ENCODE assay signal across 11 mouse cellular contexts in genomic region chr6:126404331-126405070, GRCm38 (mm10).
DNase-seq lines count a peak whose midpoint lies in the region; ATAC-seq and TF ChIP-seq lines count a peak whose summit lies in the region.
"Had no signal": no experiment of that assay in that cellular context is flagged by ENCODE, and none has a peak within 500 bp of the region (broad histone marks: within the 10 kb centered on the region; RNA-seq: fewer than 3 reads in every experiment).

No protein-coding gene starts in this region.

- no peaks in the 10 kb centered on the region for H3K4me1 ChIP-seq in lung, embryonic 14.5 days (ENCODE audit: insufficient read depth)
- H3K4me1 ChIP-seq: forebrain, embryonic 13.5 days had no signal

- no peak overlapping the region for H3K9ac ChIP-seq in lung, embryonic 14.5 days
- H3K9ac ChIP-seq: forebrain, embryonic 13.5 days had no signal

- 62% methylated on average over 12 of the region's 12 CpGs for WGBS in lung, embryonic 14.5 days

- H3K9me3 ChIP-seq in lung, embryonic 14.5 days (ENCODE audit: low read depth, low read length), result no peaks in the 10 kb centered on the region
- H3K9me3 ChIP-seq: forebrain, embryonic 13.5 days had no signal

- no peak overlapping the region for H3K4me3 ChIP-seq in lung, embryonic 14.5 days (ENCODE audit: low read depth, low read length)
- H3K4me3 ChIP-seq: forebrain, embryonic 13.5 days had no signal

- H3K27me3 ChIP-seq in lung, embryonic 14.5 days (ENCODE audit: insufficient read depth, low read length), result no peaks in the 10 kb centered on the region
- H3K27me3 ChIP-seq: forebrain, embryonic 13.5 days had no signal

- ATAC-seq in lung, embryonic 14.5 days (ENCODE audit: insufficient read depth), result peak; percentile 38; the same call in 1 of the 2 replicates
- ATAC-seq in megakaryocyte progenitor cell, adult 5-6 weeks (replicated peaks; ENCODE audit: poor library complexity), result no peak
- ATAC-seq in inflammation-experienced regulatory T-cells, adult 6 months, result no peak
- ATAC-seq: forebrain, embryonic 13.5 days had no signal

- no peak for TF ChIP-seq CTCF in lung, embryonic 14.5 days (IDR thresholded peaks at IDR 0.05; ENCODE audit: low read depth)

- DNase-seq in adrenal gland, adult 2 months, result peak; percentile 38
- no peak for DNase-seq in adrenal gland, postnatal 4 days (ENCODE audit: low spot score in 2 of 2)
- DNase-seq in adrenal gland, postnatal 10 days, result peak; percentile 13
- DNase-seq in kidney, adult 8-10 months, result peak; percentile 45 to 62
- DNase-seq in lung, embryonic 14.5 days, result peak; percentile 45
- no peak for DNase-seq in cerebellum, adult 11 months
- DNase-seq: B cell, adult 2 months; cerebellum, adult 2 months had no signal

- H3K27ac ChIP-seq in lung, embryonic 14.5 days (ENCODE audit: low read depth), result no peak overlapping the region
- H3K27ac ChIP-seq: forebrain, embryonic 13.5 days had no signal

- H3K36me3 ChIP-seq in lung, embryonic 14.5 days (ENCODE audit: insufficient read depth), result no peaks in the 10 kb centered on the region

- no peak overlapping the region for H3K4me2 ChIP-seq in lung, embryonic 14.5 days
- H3K4me2 ChIP-seq: forebrain, embryonic 13.5 days had no signal

Comparison
In these comparisons a context has a peak if more than half of its experiments do, and no peak if none do; other contexts are left out.
1. DNase-seq: peak in adrenal gland, adult 2 months (single experiment), adrenal gland, postnatal 10 days (single experiment), kidney, adult 8-10 months (2 of 2) and lung, embryonic 14.5 days (single experiment); none in adrenal gland, postnatal 4 days (0 of 2) and cerebellum, adult 11 months (single experiment).